Mouse (Mus musculus) heart, embryonic 13.5 days (tissue): ENCODE measurements around the gene A930017K11Rik. TPM values are rescaled to one million over a fixed set of nuclear protein-coding genes. Genes with fewer than 3 reads are reported as not detected.
A peak's percentile ranks its signal among the peaks of the same experiment; 100 is the strongest.

ENCODE experiments used
- ATAC-seq: fragments of 200-750 bp; cut with Nextera tagmentation; 2 replicates; pipeline ENCODE4 v1.8.0; 2017; ENCODE audit warnings: moderate TSS enrichment; ENCODE audit not compliant: insufficient number of reproducible peaks, low FRiP score, low TSS enrichment; ENCODE audit errors: extremely low read depth
- H3K27ac ChIP-seq: fragments of 300-500 bp; sonication (generic); replicated peaks from 2 replicates; pipeline ENCODE4 v1.5.1; 2015; ENCODE audit warnings: moderate library complexity, mild to moderate bottlenecking, inconsistent platforms
- H3K27me3 ChIP-seq: fragments of 300-500 bp; sonication (generic); replicated peaks from 2 replicates; pipeline ENCODE4 v1.6.1; 2015; ENCODE audit warnings: mild to moderate bottlenecking, inconsistent platforms
- H3K36me3 ChIP-seq: fragments of 300-500 bp; sonication (generic); 2 replicates; pipeline ENCODE4 v1.6.1; 2015; ENCODE audit warnings: mild to moderate bottlenecking, inconsistent platforms
- H3K4me1 ChIP-seq: fragments of 300-500 bp; sonication (generic); 2 replicates; pipeline ENCODE4 v1.6.1; 2015; ENCODE audit warnings: inconsistent platforms
- H3K4me2 ChIP-seq: fragments of 300-500 bp; sonication (generic); 2 replicates; pipeline ENCODE4 v1.6.1; 2015; ENCODE audit warnings: inconsistent platforms, mild to moderate bottlenecking, moderate library complexity
- H3K4me3 ChIP-seq: fragments of 300-500 bp; sonication (generic); 2 replicates; pipeline ENCODE4 v1.5.1; 2015; ENCODE audit warnings: moderate library complexity, mild to moderate bottlenecking, inconsistent platforms
- H3K9ac ChIP-seq: fragments of 300-500 bp; sonication (generic); 2 replicates; pipeline ENCODE4 v1.6.1; 2015; ENCODE audit warnings: inconsistent platforms, mild to moderate bottlenecking, moderate library complexity
- H3K9me3 ChIP-seq: fragments of 300-500 bp; sonication (generic); 2 replicates; pipeline ENCODE4 v1.6.1; 2016; ENCODE audit warnings: inconsistent platforms
- WGBS: fragments of 180-500 bp; shearing (Covaris S2); methylation state at CpG from one replicate; pipeline ENCODE4 v1.1.7; 2015; ENCODE audit warnings: mixed read lengths; 5-methylcytosine and 5-hydroxymethylcytosine counted together
- polyA plus RNA-seq: library from polyadenylated mRNA; unstranded; fragments of >200 nt; fragmentation: Nextera tagmentation; extraction: Ambion mirVana; gene quantifications from 2 replicates; pipeline ENCODE4 v1.2.1, GENCODE M21; 2015

A930017K11Rik gene
- polyA plus RNA-seq, 1 experiment from 2014 or later: 0.15 TPM

GRCm38 (mm10) chr17:25957586-25958051 lies 5.3 kb upstream of the A930017K11Rik start:
- H3K9me3 ChIP-seq: no peaks in the 10 kb centered on the region
- peaks cover 48% of the 10 kb centered on the region for H3K36me3 ChIP-seq
- WGBS: 83% methylated on average over 14 of the region's 14 CpGs
- H3K4me1 ChIP-seq: no peaks in the 10 kb centered on the region
- H3K4me2 ChIP-seq: no peak overlapping the region
- H3K9ac ChIP-seq: no peak overlapping the region
- peaks cover 17% of the 10 kb centered on the region for H3K27me3 ChIP-seq
- ATAC-seq: no peak
- H3K4me3 ChIP-seq: no peak overlapping the region
- H3K27ac ChIP-seq: no peak overlapping the region

- no peak overlapping the region for H3K4me2 ChIP-seq
- peaks cover 7% of the 10 kb centered on the region for H3K4me1 ChIP-seq
- no peaks in the 10 kb centered on the region for H3K9me3 ChIP-seq
- H3K27ac ChIP-seq: no peak overlapping the region
- WGBS: 77% methylated on average over 7 of the region's 7 CpGs
- no peak overlapping the region for H3K4me3 ChIP-seq
- H3K9ac ChIP-seq: no peak overlapping the region
- no peak for ATAC-seq
- peaks cover 27% of the 10 kb centered on the region for H3K27me3 ChIP-seq
- H3K36me3 ChIP-seq: peaks cover 38% of the 10 kb centered on the region
These were observed 4.3 kb upstream of the A930017K11Rik start for GRCm38 (mm10) chr17:25956631-25957030.

GRCm38 (mm10) chr17:25956201-25956600 lies 3.8 kb upstream of the A930017K11Rik start:
- H3K9ac ChIP-seq: 0 out of 2 replicates have a peak overlapping the region, but pooled peaks have one; percentile 9
- peaks cover 34% of the 10 kb centered on the region for H3K36me3 ChIP-seq
- H3K4me2 ChIP-seq: no peak overlapping the region
- peaks cover 31% of the 10 kb centered on the region for H3K27me3 ChIP-seq
- 79% methylated on average over 7 of the region's 7 CpGs for WGBS
- H3K9me3 ChIP-seq: no peaks in the 10 kb centered on the region
- H3K4me3 ChIP-seq: no peak overlapping the region
- peaks cover 11% of the 10 kb centered on the region for H3K4me1 ChIP-seq
- no peak overlapping the region for H3K27ac ChIP-seq
- no peak for ATAC-seq

- no peaks in the 10 kb centered on the region for H3K9me3 ChIP-seq
- no peak overlapping the region for H3K4me3 ChIP-seq
- H3K9ac ChIP-seq: 0 out of 2 replicates have a peak overlapping the region, but pooled peaks have one; percentile 9
- peaks cover 34% of the 10 kb centered on the region for H3K36me3 ChIP-seq
- H3K4me2 ChIP-seq: no peak overlapping the region
- H3K4me1 ChIP-seq: peaks cover 15% of the 10 kb centered on the region
- WGBS: 46% methylated on average over 3 of the region's 3 CpGs
- peaks cover 36% of the 10 kb centered on the region for H3K27me3 ChIP-seq
- H3K27ac ChIP-seq: no peak overlapping the region
- no peak for ATAC-seq
These were observed 3.4 kb upstream of the A930017K11Rik start for GRCm38 (mm10) chr17:25955736-25956135.

- no peak overlapping the region for H3K4me3 ChIP-seq
- 78% methylated on average over 2 of the region's 2 CpGs for WGBS
- no peak for ATAC-seq
- H3K36me3 ChIP-seq: peaks cover 25% of the 10 kb centered on the region
- no peak overlapping the region for H3K9ac ChIP-seq
- H3K4me2 ChIP-seq: no peak overlapping the region
- H3K4me1 ChIP-seq: peaks cover 15% of the 10 kb centered on the region
- no peaks in the 10 kb centered on the region for H3K9me3 ChIP-seq
- H3K27me3 ChIP-seq: peaks cover 47% of the 10 kb centered on the region
- H3K27ac ChIP-seq: no peak overlapping the region
These were observed 2.3 kb upstream of the A930017K11Rik start for GRCm38 (mm10) chr17:25954671-25955070.

- 79% methylated on average over 5 of the region's 5 CpGs for WGBS
- no peak overlapping the region for H3K4me3 ChIP-seq
- no peaks in the 10 kb centered on the region for H3K9me3 ChIP-seq
- H3K27me3 ChIP-seq: peaks cover 49% of the 10 kb centered on the region
- H3K4me2 ChIP-seq: no peak overlapping the region
- H3K36me3 ChIP-seq: peaks cover 9% of the 10 kb centered on the region
- no peak overlapping the region for H3K27ac ChIP-seq
- no peak overlapping the region for H3K9ac ChIP-seq
- no peak for ATAC-seq
- peaks cover 15% of the 10 kb centered on the region for H3K4me1 ChIP-seq
These were observed 796 bp upstream of the A930017K11Rik start for GRCm38 (mm10) chr17:25953161-25953560.

GRCm38 (mm10) chr17:25951225-25951802 lies 1.1 kb downstream of the A930017K11Rik start:
- H3K36me3 ChIP-seq: no peaks in the 10 kb centered on the region
- H3K9me3 ChIP-seq: no peaks in the 10 kb centered on the region
- peaks cover 49% of the 10 kb centered on the region for H3K27me3 ChIP-seq
- H3K27ac ChIP-seq: no peak overlapping the region
- ATAC-seq: no peak; the same call in 1 of the 2 replicates
- H3K4me1 ChIP-seq: peaks cover 19% of the 10 kb centered on the region
- under 1% methylated on average over 33 of the region's 33 CpGs for WGBS
- H3K9ac ChIP-seq: peak overlapping the region; percentile 77
- peak overlapping the region; percentile 81 for H3K4me2 ChIP-seq
- peak overlapping the region; percentile 54 for H3K4me3 ChIP-seq

GRCm38 (mm10) chr17:25950706-25951105 lies 1.7 kb downstream of the A930017K11Rik start:
- H3K9me3 ChIP-seq: no peaks in the 10 kb centered on the region
- no peak overlapping the region for H3K4me3 ChIP-seq
- H3K4me2 ChIP-seq: peak overlapping the region; percentile 81; the same call in 1 of the 2 replicates
- ATAC-seq: no peak
- 0 out of 2 replicates have a peak overlapping the region, but pooled peaks have one; percentile 77 for H3K9ac ChIP-seq
- no peak overlapping the region for H3K27ac ChIP-seq
- peaks cover 49% of the 10 kb centered on the region for H3K27me3 ChIP-seq
- WGBS: 0% methylated on average over 2 of the region's 3 CpGs
- H3K36me3 ChIP-seq: no peaks in the 10 kb centered on the region
- H3K4me1 ChIP-seq: peaks cover 19% of the 10 kb centered on the region

- 73% methylated on average over 5 of the region's 5 CpGs for WGBS
- peaks cover 19% of the 10 kb centered on the region for H3K4me1 ChIP-seq
- H3K27ac ChIP-seq: no peak overlapping the region
These were observed 2.4 kb downstream of the A930017K11Rik start for GRCm38 (mm10) chr17:25949981-25950380.

GRCm38 (mm10) chr17:25948051-25948450 lies 4.3 kb downstream of the A930017K11Rik start:
- H3K4me1 ChIP-seq: peaks cover 19% of the 10 kb centered on the region
- H3K9me3 ChIP-seq: no peaks in the 10 kb centered on the region
- no peaks in the 10 kb centered on the region for H3K36me3 ChIP-seq
- H3K27me3 ChIP-seq: peaks cover 36% of the 10 kb centered on the region
- no peak overlapping the region for H3K4me2 ChIP-seq
- H3K4me3 ChIP-seq: no peak overlapping the region
- 0 out of 2 replicates have a peak overlapping the region, but pooled peaks have one; percentile 58 for H3K9ac ChIP-seq
- ATAC-seq: no peak
- 78% methylated on average over 8 of the region's 8 CpGs for whole genome bisulfite sequencing
- H3K27ac ChIP-seq: no peak overlapping the region

More at GRCm38 (mm10) chr17:25949981-25950380, 2.4 kb downstream of the A930017K11Rik start:
- no peak overlapping the region for H3K9ac ChIP-seq
- no peak for ATAC-seq
- no peaks in the 10 kb centered on the region for H3K9me3 ChIP-seq
- no peaks in the 10 kb centered on the region for H3K36me3 ChIP-seq
- no peak overlapping the region for H3K4me2 ChIP-seq
- no peak overlapping the region for H3K4me3 ChIP-seq
- H3K27me3 ChIP-seq: peaks cover 49% of the 10 kb centered on the region

GRCm38 (mm10) chr17:25947576-25947975 lies 4.8 kb downstream of the A930017K11Rik start:
- Histone ChIP-seq H3K4me3 (no peak overlapping the region), H3K4me2 (no peak overlapping the region), H3K27ac (no peak overlapping the region), H3K9ac (peak overlapping the region; percentile 58; the same call in 1 of the 2 replicates), H3K36me3 (no peaks in the 10 kb centered on the region), H3K9me3 (no peaks in the 10 kb centered on the region), H3K27me3 (peaks cover 31% of the 10 kb centered on the region), H3K4me1 (peaks cover 19% of the 10 kb centered on the region)
- no peak for ATAC-seq
- 55% methylated on average over 4 of the region's 4 CpGs for WGBS

- Histone ChIP-seq H3K27ac (no peak overlapping the region), H3K9me3 (no peaks in the 10 kb centered on the region), H3K36me3 (no peaks in the 10 kb centered on the region), H3K4me3 (no peak overlapping the region), H3K4me2 (peak overlapping the region; percentile 16; the same call in 1 of the 2 replicates), H3K9ac (0 out of 2 replicates have a peak overlapping the region, but pooled peaks have one; percentile 58), H3K4me1 (peaks cover 17% of the 10 kb centered on the region), H3K27me3 (peaks cover 24% of the 10 kb centered on the region)
- 73% methylated on average over 8 of the region's 8 CpGs for WGBS
- no peak for ATAC-seq
These were observed 5.5 kb downstream of the A930017K11Rik start for GRCm38 (mm10) chr17:25946891-25947290.
